Mouse (Mus musculus) lung, postnatal 0 days (tissue): ENCODE data around the gene Mknk1.

Experiments used
- CTCF ChIP-seq: IDR thresholded peaks from 2 replicates; pipeline ENCODE4 v1.5.1; 2016; ENCODE audit warnings: antibody characterized with exemption, mild to moderate bottlenecking
- EP300 ChIP-seq: IDR thresholded peaks from 2 replicates; pipeline ENCODE4 v1.6.1; 2016; ENCODE audit warnings: antibody characterized with exemption, mild to moderate bottlenecking, control low read depth

DNA sequence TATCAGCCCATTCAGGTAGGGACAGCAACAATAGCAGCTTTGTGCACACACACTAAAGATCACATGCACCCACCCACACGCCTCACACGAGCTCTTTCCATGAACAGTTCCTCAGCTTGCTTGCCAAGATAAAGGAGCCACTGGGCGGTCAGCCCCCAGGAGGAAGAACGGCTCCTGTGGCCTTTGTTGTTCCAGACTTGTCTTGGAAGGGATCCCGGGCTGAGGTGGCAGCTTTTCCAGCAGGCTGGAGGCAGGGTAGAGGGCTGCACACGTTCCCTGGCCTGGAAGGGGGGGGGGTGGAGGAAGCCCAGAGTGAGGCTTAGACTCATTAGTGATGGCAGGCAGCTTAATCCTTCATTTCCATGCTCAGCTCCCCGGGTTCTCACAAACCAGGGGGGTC lies 69.6 kb downstream of the Mknk1 start:
- TF ChIP-seq EP300: no peak
- no peak for TF ChIP-seq CTCF
